Mouse (Mus musculus) small intestine, adult 2 months (tissue): ENCODE measurements at regions not wholly inside any gene's neighbourhood (a gene's known extent, or its start where the extent isn't known, plus 50 kb on each side); places are given as distances from the start of the nearest gene placed in this dataset.

Source experiments
- H3K27ac ChIP-seq: fragments of 200-500 bp; 2 replicates; pipeline ENCODE4 v1.5.1; 2012; ENCODE audit warnings: low read depth, low read length, control low read depth, inconsistent platforms; ENCODE audit not compliant: insufficient read depth
- H3K27me3 ChIP-seq: fragments of 200-500 bp; 2 replicates; pipeline ENCODE4 v1.6.1; 2012; ENCODE audit warnings: mild to moderate bottlenecking, moderate library complexity, low read length, inconsistent platforms; ENCODE audit not compliant: control insufficient read depth, insufficient read depth
- H3K36me3 ChIP-seq: fragments of 200-500 bp; 2 replicates; pipeline ENCODE4 v1.6.1; 2012; ENCODE audit warnings: mild to moderate bottlenecking, low read length, control low read depth, inconsistent platforms; ENCODE audit not compliant: control insufficient read depth, insufficient read depth
- H3K4me1 ChIP-seq: fragments of 200-500 bp; 2 replicates; pipeline ENCODE4 v1.6.1; 2012; ENCODE audit warnings: low read length, inconsistent platforms, mixed read lengths; ENCODE audit not compliant: control insufficient read depth, insufficient read depth, insufficient read length
- H3K4me3 ChIP-seq: fragments of 200-500 bp; 2 replicates; pipeline ENCODE4 v1.5.1; 2012; ENCODE audit warnings: low read depth, mild to moderate bottlenecking, control low read depth, inconsistent platforms, low read length, moderate library complexity
- CTCF ChIP-seq: fragments of 200-500 bp; IDR thresholded peaks from 2 replicates; pipeline ENCODE4 v1.5.1; 2012; ENCODE audit warnings: low read depth, mild to moderate bottlenecking, control low read depth, inconsistent platforms, low read length, moderate library complexity, mixed read lengths; ENCODE audit not compliant: insufficient replicate concordance, insufficient read length; ENCODE audit errors: extremely low read depth
- POLR2A ChIP-seq: fragments of 200-500 bp; IDR thresholded peaks from 2 replicates; pipeline ENCODE4 v1.6.1; 2012; ENCODE audit warnings: low read depth, mild to moderate bottlenecking, control low read depth, inconsistent platforms, low read length, moderate library complexity
- WGBS: fragments of 180-500 bp; shearing (Covaris S2); methylation state at CpG from one replicate; pipeline ENCODE4 v1.1.7; 2018; 5-methylcytosine and 5-hydroxymethylcytosine counted together

DNA sequence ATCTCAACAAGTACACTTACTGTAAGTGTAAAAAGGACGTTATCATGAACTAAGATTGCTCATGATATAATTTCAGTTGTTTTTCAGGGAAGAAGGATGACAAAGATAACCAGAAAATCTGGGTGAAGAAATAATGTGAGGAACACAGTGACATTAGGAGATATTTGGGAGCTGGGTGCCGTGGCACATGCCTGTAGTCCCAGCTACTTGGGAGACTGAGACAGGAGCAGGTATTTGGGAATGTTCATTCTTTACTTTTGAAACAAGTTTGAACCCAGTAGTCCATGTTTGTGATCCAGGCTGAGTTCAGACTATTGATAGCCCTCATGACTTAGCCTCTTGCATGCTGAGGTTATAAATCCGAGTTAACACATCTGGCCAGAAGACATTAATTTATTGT lies 528.2 kb upstream of the Intu start:
- H3K27ac ChIP-seq, result no peak overlapping the region
- no peak overlapping the region for H3K4me3 ChIP-seq
- no peaks in the 10 kb centered on the region for H3K36me3 ChIP-seq
- H3K27me3 ChIP-seq, result no peaks in the 10 kb centered on the region
- no peaks in the 10 kb centered on the region for H3K4me1 ChIP-seq
- 72% methylated on average over 3 of the region's 3 CpGs for WGBS
- TF ChIP-seq POLR2A (no peak), CTCF (no peak)

GRCm38 (mm10) chr3:40010051-40010450 lies 521.0 kb upstream of the Intu start:
- TF ChIP-seq POLR2A, result no peak
- TF ChIP-seq CTCF, result no peak
- Histone ChIP-seq H3K4me3 (no peak overlapping the region), H3K27me3 (no peaks in the 10 kb centered on the region), H3K27ac (no peak overlapping the region), H3K36me3 (no peaks in the 10 kb centered on the region), H3K4me1 (no peaks in the 10 kb centered on the region)
- 74% methylated on average over 5 of the region's 5 CpGs for WGBS

DNA sequence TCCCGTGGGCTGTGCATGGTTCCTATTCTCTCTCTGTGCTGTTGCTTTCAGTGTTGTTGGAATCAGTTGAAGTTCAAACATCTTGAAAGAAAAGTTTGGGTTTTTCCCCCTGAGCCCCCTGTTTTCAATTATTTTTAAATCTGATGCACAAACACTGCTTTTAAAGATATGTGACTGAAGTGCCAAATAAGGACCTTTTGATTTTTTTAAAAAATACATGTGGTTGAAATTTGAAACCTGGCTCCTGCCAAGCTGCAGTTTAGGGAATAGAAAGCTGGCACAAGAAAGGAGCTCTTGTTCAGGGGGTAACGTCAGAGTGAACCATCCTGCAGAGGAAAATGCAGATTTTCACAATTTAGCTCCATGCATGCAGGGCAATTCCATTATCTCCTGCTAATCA lies 509.4 kb upstream of the Intu start:
- Histone ChIP-seq H3K36me3 (no peaks in the 10 kb centered on the region), H3K27me3 (no peaks in the 10 kb centered on the region), H3K4me3 (no peak overlapping the region), H3K27ac (no peak overlapping the region), H3K4me1 (no peaks in the 10 kb centered on the region)
- no peak for TF ChIP-seq CTCF
- no peak for TF ChIP-seq POLR2A
- 55% methylated on average over 2 of the region's 2 CpGs for WGBS

- Histone ChIP-seq H3K4me1 (no peaks in the 10 kb centered on the region), H3K4me3 (no peak overlapping the region), H3K27ac (no peak overlapping the region), H3K36me3 (no peaks in the 10 kb centered on the region), H3K27me3 (no peaks in the 10 kb centered on the region)
- TF ChIP-seq CTCF (no peak), POLR2A (no peak)
These were observed 503.4 kb upstream of the Intu start for GRCm38 (mm10) chr3:40027713-40028112.

DNA sequence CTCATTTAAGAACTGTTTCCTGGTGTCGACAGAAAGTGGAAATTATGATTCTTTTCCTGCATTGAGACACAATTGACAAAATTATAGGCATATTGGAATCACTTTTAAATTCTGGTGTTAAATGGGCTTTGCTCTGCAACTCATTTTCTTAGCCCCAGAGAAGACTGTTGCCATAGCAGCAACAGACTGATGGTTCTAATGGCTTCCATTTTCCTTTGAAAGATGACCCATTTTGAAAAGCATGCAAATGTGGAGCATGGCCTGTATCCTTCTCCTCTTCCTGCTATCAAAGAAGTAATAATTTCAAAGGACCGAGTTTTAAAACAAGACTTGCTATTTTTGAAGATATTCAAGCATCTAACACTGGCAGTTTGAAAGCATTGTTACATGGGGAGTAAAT lies 494.9 kb upstream of the Intu start:
- Histone ChIP-seq H3K36me3 (no peaks in the 10 kb centered on the region), H3K27ac (no peak overlapping the region), H3K27me3 (no peaks in the 10 kb centered on the region), H3K4me1 (no peaks in the 10 kb centered on the region), H3K4me3 (no peak overlapping the region)
- TF ChIP-seq POLR2A (no peak), CTCF (no peak)
- WGBS, result 81% methylated on average over 2 of the region's 2 CpGs

GRCm38 (mm10) chr3:40049721-40050120 lies 481.4 kb upstream of the Intu start:
- 68% methylated on average over 4 of the region's 4 CpGs for WGBS
- TF ChIP-seq CTCF, result no peak
- no peak for TF ChIP-seq POLR2A
- no peaks in the 10 kb centered on the region for H3K4me1 ChIP-seq
- H3K4me3 ChIP-seq, result no peak overlapping the region
- H3K27me3 ChIP-seq, result no peaks in the 10 kb centered on the region
- no peak overlapping the region for H3K27ac ChIP-seq
- no peaks in the 10 kb centered on the region for H3K36me3 ChIP-seq

- WGBS, result 55% methylated on average over 5 of the region's 5 CpGs
- TF ChIP-seq CTCF, result no peak
- TF ChIP-seq POLR2A, result no peak
- no peaks in the 10 kb centered on the region for H3K4me1 ChIP-seq
These were observed 472.8 kb upstream of the Intu start for GRCm38 (mm10) chr3:40058281-40058680.

GRCm38 (mm10) chr3:40058719-40059420 lies 472.2 kb upstream of the Intu start:
- no peak overlapping the region for H3K27ac ChIP-seq
- WGBS, result 69% methylated on average over 16 of the region's 16 CpGs
- H3K27me3 ChIP-seq, result no peaks in the 10 kb centered on the region
- no peak for TF ChIP-seq POLR2A
- TF ChIP-seq CTCF, result no peak
- H3K4me3 ChIP-seq, result no peak overlapping the region
- H3K36me3 ChIP-seq, result no peaks in the 10 kb centered on the region
- no peaks in the 10 kb centered on the region for H3K4me1 ChIP-seq

More at GRCm38 (mm10) chr3:40058281-40058680, 472.8 kb upstream of the Intu start:
- Histone ChIP-seq H3K27me3 (no peaks in the 10 kb centered on the region), H3K36me3 (no peaks in the 10 kb centered on the region), H3K27ac (peak overlapping the region; percentile 29), H3K4me3 (no peak overlapping the region)
